Mouse (Mus musculus) lung, embryonic 15.5 days (tissue): ENCODE measurements around the gene Gm33543. TPM values are rescaled to one million over a fixed set of nuclear protein-coding genes. Genes with fewer than 3 reads are reported as not detected.

Experiments used
- ATAC-seq: fragments of 200-750 bp; cut with Nextera tagmentation; 2 replicates; pipeline ENCODE4 v1.8.0; 2017; ENCODE audit warnings: moderate number of reproducible peaks, borderline replicate concordance; ENCODE audit not compliant: low FRiP score, low TSS enrichment; ENCODE audit errors: extremely low read depth
- H3K27ac ChIP-seq: fragments of 300-500 bp; sonication (generic); 2 replicates; pipeline ENCODE4 v1.5.1; 2015; ENCODE audit warnings: moderate library complexity, mild to moderate bottlenecking, inconsistent platforms
- H3K27me3 ChIP-seq: fragments of 300-500 bp; sonication (generic); 2 replicates; pipeline ENCODE4 v1.6.1; 2015; ENCODE audit warnings: inconsistent platforms
- H3K36me3 ChIP-seq: fragments of 300-500 bp; sonication (generic); 2 replicates; pipeline ENCODE4 v1.6.1; 2015; ENCODE audit warnings: inconsistent platforms
- H3K4me1 ChIP-seq: fragments of 300-500 bp; sonication (generic); 2 replicates; pipeline ENCODE4 v1.6.1; 2015; ENCODE audit warnings: inconsistent platforms
- H3K4me2 ChIP-seq: fragments of 300-500 bp; sonication (generic); 2 replicates; pipeline ENCODE4 v1.6.1; 2015; ENCODE audit warnings: inconsistent platforms, mild to moderate bottlenecking, moderate library complexity
- H3K4me3 ChIP-seq: fragments of 300-500 bp; sonication (generic); 2 replicates; pipeline ENCODE4 v1.5.1; 2015; ENCODE audit warnings: mild to moderate bottlenecking, inconsistent platforms
- H3K9ac ChIP-seq: fragments of 300-500 bp; sonication (generic); 2 replicates; pipeline ENCODE4 v1.6.1; 2015; ENCODE audit warnings: inconsistent platforms
- H3K9me3 ChIP-seq: fragments of 300-500 bp; sonication (generic); 2 replicates; pipeline ENCODE4 v1.6.1; 2016; ENCODE audit warnings: inconsistent platforms
- WGBS: fragments of 180-500 bp; shearing (Covaris S2); methylation state at CpG from one replicate; pipeline ENCODE4 v1.1.7; 2015; 5-methylcytosine and 5-hydroxymethylcytosine counted together
- polyA plus RNA-seq: library from polyadenylated mRNA; unstranded; fragments of >200 nt; fragmentation: Nextera tagmentation; extraction: Ambion mirVana; gene quantifications from 2 replicates; pipeline ENCODE4 v1.2.1, GENCODE M21; 2015

Gene Gm33543
- not detected in 2 replicates for polyA plus RNA-seq

GRCm38 (mm10) chr10:95842789-95843637, at the start of gene Gm33543:
Gene Gm33543 (minus strand): TSS chr10:95842930.
- Histone ChIP-seq H3K36me3 (no peaks in the 10 kb centered on the region), H3K4me1 (no peaks in the 10 kb centered on the region), H3K4me3 (no peak within 1 kb of the TSS), H3K27me3 (no peaks in the 10 kb centered on the region), H3K9ac (no peak within 1 kb of the TSS), H3K4me2 (no peak within 1 kb of the TSS), H3K27ac (no peak within 1 kb of the TSS), H3K9me3 (no peaks in the 10 kb centered on the region)
- WGBS, result 82% methylated on average over 9 of the region's 9 CpGs
- ATAC-seq, result no peak

GRCm38 (mm10) chr10:95892132-95892531, 49.4 kb upstream of the Gm33543 start:
- no peak overlapping the region for H3K4me2 ChIP-seq
- no peak overlapping the region for H3K4me3 ChIP-seq
- no peak overlapping the region for H3K9ac ChIP-seq
- ATAC-seq, result no peak
- H3K9me3 ChIP-seq, result no peaks in the 10 kb centered on the region
- H3K27me3 ChIP-seq, result no peaks in the 10 kb centered on the region
- H3K4me1 ChIP-seq, result peaks cover 4% of the 10 kb centered on the region; the same call in 1 of the 2 replicates
- H3K36me3 ChIP-seq, result no peaks in the 10 kb centered on the region
- no peak overlapping the region for H3K27ac ChIP-seq
- 76% methylated on average over 9 of the region's 9 CpGs for WGBS

DNA sequence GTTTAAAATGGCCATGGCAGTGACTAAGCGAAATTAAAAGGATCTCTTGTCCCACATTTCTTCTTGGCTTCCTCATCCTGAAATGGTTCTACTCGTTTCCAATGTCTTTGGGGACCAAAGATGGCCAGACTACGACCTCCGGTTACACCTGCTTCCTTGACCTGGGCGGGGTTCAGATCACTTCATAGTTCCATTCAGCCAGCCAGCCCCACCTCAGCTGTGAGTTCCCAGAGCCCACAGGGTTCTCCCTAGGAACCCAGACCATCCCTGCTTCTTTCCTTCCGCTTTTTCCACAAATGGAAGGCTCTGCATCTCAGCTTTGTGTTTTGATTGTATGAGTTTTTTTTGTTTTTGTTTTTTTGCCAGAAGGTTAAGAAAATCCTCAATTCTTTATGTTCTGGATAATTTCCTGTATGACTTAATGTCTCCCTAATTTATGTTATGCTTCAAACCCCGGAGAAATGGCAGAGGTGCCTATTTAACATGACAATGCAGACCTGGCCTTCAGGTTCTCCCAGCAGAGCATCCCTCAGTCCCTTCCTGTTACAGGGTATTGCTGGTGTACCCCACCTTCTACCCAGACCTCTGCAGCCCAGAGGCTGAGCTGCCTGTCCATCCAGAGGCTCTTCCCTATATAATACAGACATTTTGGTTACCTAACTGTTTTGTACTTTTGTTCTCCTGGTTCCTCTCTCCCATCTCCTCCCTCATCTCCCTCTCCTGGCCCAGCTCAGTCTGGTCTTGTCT, 48.7 kb upstream of the Gm33543 start:
- ATAC-seq, result no peak
- Histone ChIP-seq H3K4me3 (no peak overlapping the region), H3K27ac (no peak overlapping the region), H3K27me3 (no peaks in the 10 kb centered on the region), H3K9me3 (no peaks in the 10 kb centered on the region), H3K36me3 (no peaks in the 10 kb centered on the region), H3K9ac (no peak overlapping the region), H3K4me1 (peaks cover 4% of the 10 kb centered on the region; the same call in 1 of the 2 replicates), H3K4me2 (no peak overlapping the region)
- 68% methylated on average over 7 of the region's 7 CpGs for WGBS

- H3K4me2 ChIP-seq, result no peak overlapping the region
- H3K9ac ChIP-seq, result no peak overlapping the region
- H3K36me3 ChIP-seq, result no peaks in the 10 kb centered on the region
- WGBS, result 58% methylated on average over 7 of the region's 7 CpGs
- H3K27ac ChIP-seq, result no peak overlapping the region
- no peak for ATAC-seq
- 0 out of 2 replicates have a peak, but pooled peaks cover 4% of the 10 kb centered on the region for H3K4me1 ChIP-seq
- no peaks in the 10 kb centered on the region for H3K9me3 ChIP-seq
- no peaks in the 10 kb centered on the region for H3K27me3 ChIP-seq
- no peak overlapping the region for H3K4me3 ChIP-seq
Measured at GRCm38 (mm10) chr10:95883761-95884517, 41.2 kb upstream of the Gm33543 start.

GRCm38 (mm10) chr10:95882036-95882435, 39.3 kb upstream of the Gm33543 start:
- 35% methylated on average over 9 of the region's 9 CpGs for WGBS
- no peaks in the 10 kb centered on the region for H3K27me3 ChIP-seq
- 0 out of 2 replicates have a peak, but pooled peaks cover 4% of the 10 kb centered on the region for H3K4me1 ChIP-seq
- no peak for ATAC-seq
- no peaks in the 10 kb centered on the region for H3K36me3 ChIP-seq
- H3K4me2 ChIP-seq, result peak overlapping the region; percentile 20
- no peak overlapping the region for H3K9ac ChIP-seq
- no peaks in the 10 kb centered on the region for H3K9me3 ChIP-seq
- no peak overlapping the region for H3K4me3 ChIP-seq
- no peak overlapping the region for H3K27ac ChIP-seq

GRCm38 (mm10) chr10:95879983-95880934, 37.5 kb upstream of the Gm33543 start:
- Histone ChIP-seq H3K27ac (no peak overlapping the region), H3K9me3 (no peaks in the 10 kb centered on the region), H3K4me2 (no peak overlapping the region), H3K9ac (no peak overlapping the region), H3K27me3 (no peaks in the 10 kb centered on the region), H3K36me3 (no peaks in the 10 kb centered on the region), H3K4me1 (0 out of 2 replicates have a peak, but pooled peaks cover 4% of the 10 kb centered on the region), H3K4me3 (no peak overlapping the region)
- no peak for ATAC-seq
- WGBS, result 86% methylated on average over 17 of the region's 17 CpGs

DNA sequence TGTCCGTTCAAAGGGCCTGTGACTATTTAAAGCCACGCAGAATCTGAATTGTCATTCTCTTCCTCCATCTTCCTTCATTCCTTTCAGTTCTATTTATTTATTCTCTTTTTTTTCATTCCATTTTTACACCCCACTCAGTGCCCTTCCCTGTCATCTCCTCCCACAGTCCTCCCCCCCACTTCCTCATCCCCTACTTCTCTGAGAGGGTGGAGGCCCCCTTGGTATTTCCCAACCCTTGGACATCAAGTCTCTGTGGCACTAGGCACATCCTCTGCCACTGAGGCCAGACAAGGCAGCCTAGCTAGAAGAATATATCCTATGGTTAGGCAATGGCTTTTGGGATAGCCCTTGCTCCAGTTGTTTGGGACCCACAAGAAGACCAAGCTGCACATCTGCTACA, 28.1 kb upstream of the Gm33543 start:
- Histone ChIP-seq H3K9ac (no peak overlapping the region), H3K9me3 (no peaks in the 10 kb centered on the region), H3K27ac (no peak overlapping the region), H3K4me3 (no peak overlapping the region), H3K36me3 (no peaks in the 10 kb centered on the region), H3K27me3 (no peaks in the 10 kb centered on the region), H3K4me2 (no peak overlapping the region), H3K4me1 (no peaks in the 10 kb centered on the region)
- 90% methylated on average over 2 of the region's 2 CpGs for WGBS
- ATAC-seq, result no peak

- 60% methylated on average over 6 of the region's 6 CpGs for WGBS
- H3K27ac ChIP-seq, result no peak overlapping the region
- H3K4me1 ChIP-seq, result 0 out of 2 replicates have a peak, but pooled peaks cover 10% of the 10 kb centered on the region
- no peak overlapping the region for H3K4me2 ChIP-seq
- H3K4me3 ChIP-seq, result no peak overlapping the region
- ATAC-seq, result no peak
- H3K9me3 ChIP-seq, result no peaks in the 10 kb centered on the region
- no peaks in the 10 kb centered on the region for H3K27me3 ChIP-seq
- H3K36me3 ChIP-seq, result no peaks in the 10 kb centered on the region
- H3K9ac ChIP-seq, result no peak overlapping the region
Measured at GRCm38 (mm10) chr10:95868348-95868747, 25.6 kb upstream of the Gm33543 start.

GRCm38 (mm10) chr10:95867596-95867995, 24.9 kb upstream of the Gm33543 start:
- Histone ChIP-seq H3K4me1 (0 out of 2 replicates have a peak, but pooled peaks cover 10% of the 10 kb centered on the region), H3K4me2 (no peak overlapping the region), H3K27me3 (no peaks in the 10 kb centered on the region), H3K4me3 (no peak overlapping the region), H3K36me3 (no peaks in the 10 kb centered on the region), H3K9me3 (no peaks in the 10 kb centered on the region), H3K9ac (no peak overlapping the region), H3K27ac (no peak overlapping the region)
- no peak for ATAC-seq
- 78% methylated on average over 2 of the region's 2 CpGs for WGBS

DNA sequence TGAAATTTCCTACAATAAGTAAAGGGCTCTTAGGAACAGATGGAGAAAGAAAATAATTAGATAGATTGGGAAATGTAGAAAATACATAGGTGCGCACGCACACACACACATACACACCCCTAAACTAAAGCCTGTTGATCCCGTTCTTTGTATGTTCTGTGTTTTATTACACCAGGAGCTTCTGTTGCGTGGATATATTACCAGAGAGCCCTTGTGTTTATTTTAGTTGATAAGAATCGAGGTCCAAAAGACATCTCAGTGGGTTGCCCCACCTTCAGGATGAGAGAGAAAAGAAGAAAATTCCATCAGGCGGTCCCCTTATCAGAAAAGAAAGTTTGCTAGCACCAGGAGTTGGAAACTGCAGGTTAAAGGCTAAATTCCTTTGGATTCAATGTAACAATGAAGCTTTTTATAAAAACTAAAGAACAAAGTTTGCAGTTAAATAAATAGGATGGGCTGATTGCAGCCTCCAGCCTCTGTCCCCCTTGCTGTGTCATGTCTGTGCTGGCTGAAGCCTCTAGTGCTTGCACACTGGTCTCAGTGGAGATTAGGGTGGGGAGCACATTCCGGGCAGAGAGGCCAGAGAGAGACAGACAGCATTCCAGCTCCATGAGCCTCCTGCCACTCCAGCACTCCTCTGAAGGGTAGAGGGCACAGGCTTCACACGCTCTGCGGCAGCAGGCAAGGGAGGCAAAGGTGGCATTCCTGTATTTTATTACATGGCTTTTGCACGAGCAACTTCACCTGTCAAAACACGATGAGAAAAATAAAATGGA, 21.8 kb upstream of the Gm33543 start:
- peaks cover 17% of the 10 kb centered on the region; the same call in 1 of the 2 replicates for H3K4me1 ChIP-seq
- no peaks in the 10 kb centered on the region for H3K36me3 ChIP-seq
- no peak overlapping the region for H3K4me2 ChIP-seq
- no peaks in the 10 kb centered on the region for H3K27me3 ChIP-seq
- no peaks in the 10 kb centered on the region for H3K9me3 ChIP-seq
- WGBS, result 27% methylated on average over 11 of the region's 11 CpGs
- ATAC-seq, result peak; percentile 67; the same call in 1 of the 2 replicates
- H3K4me3 ChIP-seq, result no peak overlapping the region
- no peak overlapping the region for H3K9ac ChIP-seq
- H3K27ac ChIP-seq, result peak overlapping the region; percentile 8
